Mouse (Mus musculus): ENCODE results near the gene Coa7. TPM values are rescaled to one million over a fixed set of nuclear protein-coding genes. Genes with fewer than 3 reads are reported as not detected.
A peak's percentile ranks its signal among the peaks of the same experiment; 100 is the strongest.

The Coa7 gene
- polyA plus RNA-seq, 1 experiment from 2014 or later = 50.4 TPM

GRCm38 (mm10) chr4:108363355-108364110 lies 35.6 kb downstream of the Coa7 start:
- WGBS = 7% methylated on average over 7 of the region's 7 CpGs
- 0 out of 2 replicates have a peak, but pooled peaks have one; percentile 10 for ATAC-seq (ENCODE audit: low FRiP score, low read depth)
- peak overlapping the region; percentile 30; the same call in 1 of the 2 replicates for H3K4me2 ChIP-seq (replicated peaks)
- no peaks in the 10 kb centered on the region for H3K9me3 ChIP-seq
- H3K27ac ChIP-seq (replicated peaks) = peak overlapping the region; percentile 95
- peak overlapping the region; percentile 28; the same call in 1 of the 2 replicates for H3K9ac ChIP-seq (replicated peaks)
- no peaks in the 10 kb centered on the region for H3K36me3 ChIP-seq
- H3K4me1 ChIP-seq = peaks cover 52% of the 10 kb centered on the region
- H3K4me3 ChIP-seq = no peak overlapping the region
- no peaks in the 10 kb centered on the region for H3K27me3 ChIP-seq

GRCm38 (mm10) chr4:108364111-108364476 lies 36.2 kb downstream of the Coa7 start:
- H3K4me1 ChIP-seq = peaks cover 46% of the 10 kb centered on the region
- H3K4me2 ChIP-seq (replicated peaks) = no peak overlapping the region
- no peaks in the 10 kb centered on the region for H3K9me3 ChIP-seq
- 8% methylated on average over 5 of the region's 5 CpGs for WGBS
- no peaks in the 10 kb centered on the region for H3K36me3 ChIP-seq
- no peak for ATAC-seq (ENCODE audit: low FRiP score, low read depth)
- no peak overlapping the region for H3K4me3 ChIP-seq
- peak overlapping the region; percentile 95 for H3K27ac ChIP-seq (replicated peaks)
- H3K27me3 ChIP-seq = no peaks in the 10 kb centered on the region
- peak overlapping the region; percentile 28; the same call in 1 of the 2 replicates for H3K9ac ChIP-seq (replicated peaks)

GRCm38 (mm10) chr4:108369254-108369653 lies 41.3 kb downstream of the Coa7 start:
- no peak overlapping the region for H3K4me2 ChIP-seq (replicated peaks)
- H3K27me3 ChIP-seq = no peaks in the 10 kb centered on the region
- H3K9ac ChIP-seq (replicated peaks) = no peak overlapping the region
- no peak overlapping the region for H3K27ac ChIP-seq (replicated peaks)
- 30% methylated on average over 5 of the region's 5 CpGs for WGBS
- no peak for ATAC-seq (ENCODE audit: low FRiP score, low read depth)
- H3K4me1 ChIP-seq = peaks cover 3% of the 10 kb centered on the region
- no peaks in the 10 kb centered on the region for H3K36me3 ChIP-seq
- H3K4me3 ChIP-seq = no peak overlapping the region
- no peaks in the 10 kb centered on the region for H3K9me3 ChIP-seq

- 68% methylated on average over 4 of the region's 4 CpGs for WGBS
- H3K9ac ChIP-seq (replicated peaks) = no peak overlapping the region
- ATAC-seq (ENCODE audit: low FRiP score, low read depth) = no peak
- H3K9me3 ChIP-seq = no peaks in the 10 kb centered on the region
- H3K27me3 ChIP-seq = no peaks in the 10 kb centered on the region
- H3K4me1 ChIP-seq = 0 out of 2 replicates have a peak, but pooled peaks cover 2% of the 10 kb centered on the region
- H3K36me3 ChIP-seq = no peaks in the 10 kb centered on the region
- H3K4me2 ChIP-seq (replicated peaks) = no peak overlapping the region
- H3K27ac ChIP-seq (replicated peaks) = no peak overlapping the region
- no peak overlapping the region for H3K4me3 ChIP-seq
Measured at GRCm38 (mm10) chr4:108370409-108370808, 42.5 kb downstream of the Coa7 start.

GRCm38 (mm10) chr4:108371421-108371820 lies 43.5 kb downstream of the Coa7 start:
- Histone ChIP-seq H3K4me3 (no peak overlapping the region), H3K36me3 (no peaks in the 10 kb centered on the region), H3K4me2 (replicated peaks) (no peak overlapping the region), H3K9ac (replicated peaks) (no peak overlapping the region), H3K27me3 (no peaks in the 10 kb centered on the region), H3K4me1 (0 out of 2 replicates have a peak, but pooled peaks cover 2% of the 10 kb centered on the region), H3K9me3 (no peaks in the 10 kb centered on the region), H3K27ac (replicated peaks) (no peak overlapping the region)
- 92% methylated on average over 3 of the region's 3 CpGs for WGBS
- no peak for ATAC-seq (ENCODE audit: low FRiP score, low read depth)

- Histone ChIP-seq H3K9ac (replicated peaks) (no peak overlapping the region), H3K27ac (replicated peaks) (no peak overlapping the region)
Measured at GRCm38 (mm10) chr4:108372166-108372565, 44.2 kb downstream of the Coa7 start.

GRCm38 (mm10) chr4:108379476-108379875 lies 51.5 kb downstream of the Coa7 start:
- H3K27ac ChIP-seq (replicated peaks) = no peak overlapping the region
- no peak overlapping the region for H3K9ac ChIP-seq (replicated peaks)
- H3K36me3 ChIP-seq = no peaks in the 10 kb centered on the region
- H3K4me1 ChIP-seq = peaks cover 9% of the 10 kb centered on the region; the same call in 1 of the 2 replicates
- H3K9me3 ChIP-seq = no peaks in the 10 kb centered on the region
- no peak for ATAC-seq (ENCODE audit: low FRiP score, low read depth)
- H3K4me2 ChIP-seq (replicated peaks) = no peak overlapping the region
- no peak overlapping the region for H3K4me3 ChIP-seq
- 85% methylated on average over 3 of the region's 3 CpGs for WGBS
- peaks cover 26% of the 10 kb centered on the region for H3K27me3 ChIP-seq

More at GRCm38 (mm10) chr4:108372166-108372565, 44.2 kb downstream of the Coa7 start:
- 0 out of 2 replicates have a peak, but pooled peaks cover 2% of the 10 kb centered on the region for H3K4me1 ChIP-seq
- no peak overlapping the region for H3K4me2 ChIP-seq (replicated peaks)
- 88% methylated on average over 3 of the region's 3 CpGs for WGBS
- ATAC-seq (ENCODE audit: low FRiP score, low read depth) = no peak
- no peaks in the 10 kb centered on the region for H3K36me3 ChIP-seq
- no peak overlapping the region for H3K4me3 ChIP-seq
- H3K9me3 ChIP-seq = no peaks in the 10 kb centered on the region
- no peaks in the 10 kb centered on the region for H3K27me3 ChIP-seq

GRCm38 (mm10) chr4:108380146-108380545 lies 52.2 kb downstream of the Coa7 start:
- Histone ChIP-seq H3K9ac (replicated peaks) (no peak overlapping the region), H3K4me3 (no peak overlapping the region), H3K27me3 (peaks cover 31% of the 10 kb centered on the region), H3K9me3 (no peaks in the 10 kb centered on the region), H3K4me2 (replicated peaks) (no peak overlapping the region), H3K36me3 (no peaks in the 10 kb centered on the region), H3K4me1 (peaks cover 9% of the 10 kb centered on the region; the same call in 1 of the 2 replicates), H3K27ac (replicated peaks) (no peak overlapping the region)
- WGBS = 19% methylated on average over 1 of the region's 1 CpGs
- ATAC-seq (ENCODE audit: low FRiP score, low read depth) = no peak

- no peaks in the 10 kb centered on the region for H3K36me3 ChIP-seq
- 2% methylated on average over 55 of the region's 55 CpGs for WGBS
- peaks cover 22% of the 10 kb centered on the region for H3K4me1 ChIP-seq
- H3K4me2 ChIP-seq (replicated peaks) = peak within 1 kb of the TSS; percentile 62
- H3K9me3 ChIP-seq = no peaks in the 10 kb centered on the region
- H3K4me3 ChIP-seq = peak within 1 kb of the TSS; percentile 44
- no peak within 1 kb of the TSS for H3K27ac ChIP-seq (replicated peaks)
- peaks cover 36% of the 10 kb centered on the region for H3K27me3 ChIP-seq
- H3K9ac ChIP-seq (replicated peaks) = peak within 1 kb of the TSS; percentile 53
- peak; percentile 38; the same call in 1 of the 2 replicates for ATAC-seq (ENCODE audit: low FRiP score, low read depth)
Measured at GRCm38 (mm10) chr4:108383183-108383714, 55.3 kb downstream of the Coa7 start, which contains the start of gene Shisal2a. Shisal2a (minus strand) TSS chr4:108383349.

- no peaks in the 10 kb centered on the region for H3K36me3 ChIP-seq
- ATAC-seq (ENCODE audit: low FRiP score, low read depth) = no peak
- H3K27me3 ChIP-seq = peaks cover 36% of the 10 kb centered on the region
- no peak overlapping the region for H3K27ac ChIP-seq (replicated peaks)
- no peak overlapping the region for H3K4me3 ChIP-seq
- no peaks in the 10 kb centered on the region for H3K9me3 ChIP-seq
- peaks cover 24% of the 10 kb centered on the region for H3K4me1 ChIP-seq
- H3K9ac ChIP-seq (replicated peaks) = no peak overlapping the region
- H3K4me2 ChIP-seq (replicated peaks) = no peak overlapping the region
- WGBS = 48% methylated on average over 1 of the region's 1 CpGs
Measured at GRCm38 (mm10) chr4:108386087-108386486, 58.1 kb downstream of the Coa7 start.

GRCm38 (mm10) chr4:108387106-108387505 lies 59.2 kb downstream of the Coa7 start:
- H3K9me3 ChIP-seq = no peaks in the 10 kb centered on the region
- peak overlapping the region; percentile 68 for H3K27ac ChIP-seq (replicated peaks)
- no peaks in the 10 kb centered on the region for H3K36me3 ChIP-seq
- 0 out of 2 replicates have a peak overlapping the region, but pooled peaks have one; percentile 30 for H3K4me3 ChIP-seq
- 39% methylated on average over 4 of the region's 4 CpGs for WGBS
- 0 out of 2 replicates have a peak overlapping the region, but pooled peaks have one; percentile 37 for H3K9ac ChIP-seq (replicated peaks)
- H3K4me2 ChIP-seq (replicated peaks) = peak overlapping the region; percentile 52
- peaks cover 33% of the 10 kb centered on the region for H3K27me3 ChIP-seq
- ATAC-seq (ENCODE audit: low FRiP score, low read depth) = no peak
- H3K4me1 ChIP-seq = peaks cover 24% of the 10 kb centered on the region

- Histone ChIP-seq H3K4me3 (peak overlapping the region; percentile 30), H3K27ac (replicated peaks) (peak overlapping the region; percentile 68), H3K9me3 (no peaks in the 10 kb centered on the region), H3K27me3 (peaks cover 27% of the 10 kb centered on the region), H3K9ac (replicated peaks) (peak overlapping the region; percentile 37), H3K36me3 (no peaks in the 10 kb centered on the region), H3K4me2 (replicated peaks) (peak overlapping the region; percentile 52), H3K4me1 (peaks cover 24% of the 10 kb centered on the region)
- WGBS = 7% methylated on average over 18 of the region's 18 CpGs
- peak; percentile 77 for ATAC-seq (ENCODE audit: low FRiP score, low read depth)
Measured at GRCm38 (mm10) chr4:108387681-108388253, 59.8 kb downstream of the Coa7 start.

Data from midbrain, embryonic 12.5 days (tissue).